Mouse (Mus musculus) olfactory bulb, adult 2 months (tissue): ENCODE measurements around the gene Lrpap1.

ENCODE experiments used
- CTCF ChIP-seq: fragments of 200-500 bp; IDR thresholded peaks from 2 replicates; pipeline ENCODE4 v1.5.1; 2012; ENCODE audit warnings: low read depth, mild to moderate bottlenecking, low read length, moderate library complexity; ENCODE audit not compliant: insufficient read depth
- POLR2A ChIP-seq: fragments of 200-500 bp; IDR thresholded peaks from 2 replicates; pipeline ENCODE4 v1.6.1; 2012; ENCODE audit warnings: mild to moderate bottlenecking, low read depth, low read length, moderate library complexity; ENCODE audit not compliant: insufficient read depth

- TF ChIP-seq CTCF (no peak), POLR2A (no peak)
Measured at GRCm38 (mm10) chr5:35073992-35074391, 31.6 kb downstream of the Lrpap1 start.
